Mouse (Mus musculus) right cerebral cortex, postnatal 36 days (tissue): Measurements from ENCODE around the gene Aprt.

ENCODE experiments used
- DNase-seq, 2 experiments: peaks; one replicate each; pipeline ENCODE4 v3.0.0; 2022; ENCODE audit warnings: low spot score in 2 of 2, mixed read lengths in 1 of 2

Gene Aprt

GRCm38 (mm10) chr8:122564363-122565352 is 12.1 kb downstream of the Aprt start:
- no peak for DNase-seq

- no peak for DNase-seq
These were observed 15.5 kb downstream of the Aprt start for GRCm38 (mm10) chr8:122561199-122561598.

GRCm38 (mm10) chr8:122558671-122559349 is 17.9 kb downstream of the Aprt start:
- no peak for DNase-seq

GRCm38 (mm10) chr8:122557248-122558038 is 19.3 kb downstream of the Aprt start:
- no peak for DNase-seq

GRCm38 (mm10) chr8:122556030-122557009 is 20.4 kb downstream of the Aprt start:
- no peak for DNase-seq

- peak; percentile 62 to 68 for DNase-seq
These were observed 21.9 kb downstream of the Aprt start for GRCm38 (mm10) chr8:122554786-122555185.

GRCm38 (mm10) chr8:122551265-122552051 is 25.3 kb downstream of the Aprt start, which contains the start of gene Piezo1:
TSS of gene Piezo1 (minus strand) at chr8:122551329.
- peak; percentile 56 to 62 for DNase-seq

GRCm38 (mm10) chr8:122550995-122551264 is 25.8 kb downstream of the Aprt start:
- no peak for DNase-seq

GRCm38 (mm10) chr8:122550234-122550994 is 26.3 kb downstream of the Aprt start:
- DNase-seq = no peak

- DNase-seq = no peak
These were observed 27.7 kb downstream of the Aprt start for GRCm38 (mm10) chr8:122548891-122549439.

GRCm38 (mm10) chr8:122548331-122548730 is 28.4 kb downstream of the Aprt start:
- DNase-seq = no peak

- DNase-seq = no peak
These were observed 28.9 kb downstream of the Aprt start for GRCm38 (mm10) chr8:122547815-122548214.

GRCm38 (mm10) chr8:122546811-122547453 is 29.8 kb downstream of the Aprt start:
- DNase-seq = no peak

GRCm38 (mm10) chr8:122546066-122546755 is 30.5 kb downstream of the Aprt start:
- DNase-seq = no peak

- DNase-seq = no peak
These were observed 32.6 kb downstream of the Aprt start for GRCm38 (mm10) chr8:122544138-122544537.

GRCm38 (mm10) chr8:122538310-122539076 is 38.2 kb downstream of the Aprt start:
- DNase-seq = no peak

- no peak for DNase-seq
These were observed 38.9 kb downstream of the Aprt start for GRCm38 (mm10) chr8:122537812-122538211.
